Mouse (Mus musculus) monocyte, adult 5-6 weeks (primary cell): ENCODE measurements at regions not wholly inside any gene's neighbourhood (a gene's known extent, or its start where the extent isn't known, plus 50 kb on each side); places are given as distances from the start of the nearest gene placed in this dataset.

Experiments
- ATAC-seq: fragments of 153-309, 156-312 bp; replicated peaks from 2 replicates; pipeline ENCODE4 v1.8.0; 2017; ENCODE audit warnings: mild to moderate bottlenecking; ENCODE audit not compliant: low TSS enrichment, insufficient number of reproducible peaks, severe bottlenecking, poor library complexity, low FRiP score

GRCm38 (mm10) chr5:15773839-15774238 is 59.8 kb upstream of the Speer4c start:
- no peak for ATAC-seq

- no peak for ATAC-seq
Observed at GRCm38 (mm10) chr5:15774567-15774966, 60.5 kb upstream of the Speer4c start.

GRCm38 (mm10) chr5:15776106-15776505 is 62.0 kb upstream of the Speer4c start:
- ATAC-seq: no peak

- ATAC-seq: no peak
Observed at GRCm38 (mm10) chr5:15803583-15803982, 89.5 kb upstream of the Speer4c start.

GRCm38 (mm10) chr5:15816864-15817263 is 102.8 kb upstream of the Speer4c start:
- ATAC-seq: no peak

GRCm38 (mm10) chr5:15817366-15817765 is 103.3 kb upstream of the Speer4c start:
- no peak for ATAC-seq

- ATAC-seq: no peak
Observed at GRCm38 (mm10) chr5:15822989-15823388, 108.9 kb upstream of the Speer4c start.

GRCm38 (mm10) chr5:15831527-15831926 is 103.0 kb upstream of the Cacna2d1 start:
- ATAC-seq: no peak

GRCm38 (mm10) chr5:15832338-15832737 is 102.2 kb upstream of the Cacna2d1 start:
- no peak for ATAC-seq

- no peak for ATAC-seq
Observed at GRCm38 (mm10) chr5:15838108-15838972, 96.2 kb upstream of the Cacna2d1 start.

- no peak for ATAC-seq
Observed at GRCm38 (mm10) chr5:15846790-15847189, 87.7 kb upstream of the Cacna2d1 start.

GRCm38 (mm10) chr5:15849520-15849919 is 85.0 kb upstream of the Cacna2d1 start:
- ATAC-seq: no peak

GRCm38 (mm10) chr5:15850126-15850801 is 84.2 kb upstream of the Cacna2d1 start:
- ATAC-seq: no peak

GRCm38 (mm10) chr5:15854752-15855151 is 79.7 kb upstream of the Cacna2d1 start:
- ATAC-seq: no peak

- ATAC-seq: no peak
Observed at GRCm38 (mm10) chr5:15857034-15857433, 77.5 kb upstream of the Cacna2d1 start.

- ATAC-seq: no peak
Observed at GRCm38 (mm10) chr5:15874065-15874464, 60.4 kb upstream of the Cacna2d1 start.

- 0 out of 2 replicates have a peak, but pooled peaks have one; percentile 27 for ATAC-seq
Observed at GRCm38 (mm10) chr5:15883004-15883403, 51.5 kb upstream of the Cacna2d1 start.
